Mouse (Mus musculus) heart, adult 2 months (tissue): Measurements from ENCODE around the gene Cfap161.

ENCODE experiments used
- CTCF ChIP-seq: fragments of 200-600 bp; IDR thresholded peaks from 2 replicates; pipeline ENCODE4 v1.8.1; 2022; ENCODE audit warnings: antibody characterized with exemption, mild to moderate bottlenecking, moderate library complexity
- EP300 ChIP-seq: fragments of 200-500 bp; IDR thresholded peaks from 2 replicates; pipeline ENCODE4 v1.6.1; 2011; ENCODE audit warnings: low read depth, low read length, control low read depth; ENCODE audit not compliant: insufficient read depth
- POLR2A ChIP-seq: fragments of 200-500 bp; IDR thresholded peaks from 2 replicates; pipeline ENCODE4 v1.6.1; 2011; ENCODE audit warnings: mild to moderate bottlenecking, low read depth, low read length, control low read depth; ENCODE audit not compliant: insufficient read depth

DNA sequence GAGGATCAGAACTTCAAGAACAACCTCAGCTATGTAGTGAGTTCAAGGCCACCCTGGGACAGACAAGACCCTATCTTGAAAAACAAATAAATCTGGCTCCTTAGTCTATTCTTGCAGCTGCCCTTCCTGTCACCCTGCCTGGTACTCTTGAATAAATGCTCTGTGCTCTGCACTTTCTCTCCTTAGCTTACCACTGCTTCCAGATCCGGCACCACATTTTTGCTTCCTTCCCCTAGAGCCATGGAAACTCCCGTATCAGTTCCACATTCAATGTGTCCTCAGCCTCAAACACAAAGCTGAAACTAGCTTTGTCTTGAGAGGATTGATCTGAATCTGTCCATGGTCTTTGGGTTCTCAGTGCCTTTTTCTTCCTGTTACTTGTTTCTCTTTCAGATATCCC is 70.1 kb downstream of the Cfap161 start:
- TF ChIP-seq CTCF (no peak), POLR2A (no peak), EP300 (no peak)
